8 mouse cellular contexts compared by ENCODE assay signal in the genomic region with DNA sequence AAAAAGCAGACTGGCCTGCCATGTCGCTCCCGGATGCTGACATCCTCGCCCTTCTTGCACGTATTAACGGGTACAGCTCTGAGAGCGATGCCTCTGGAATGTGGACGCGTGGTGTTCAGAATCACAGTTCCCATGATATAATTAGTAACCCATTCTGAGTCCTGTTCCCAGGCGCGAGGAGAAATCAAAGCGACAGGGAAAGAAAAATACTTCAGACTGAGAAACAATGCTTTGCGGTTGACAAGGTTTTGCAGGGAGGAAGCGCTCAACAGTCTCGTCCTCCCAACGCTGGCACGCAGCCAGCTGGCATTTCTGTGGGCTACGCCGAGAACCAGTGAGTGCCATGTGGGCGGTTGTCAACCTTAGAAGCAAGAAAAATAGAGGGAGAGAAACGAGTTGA.
DNase-seq lines count a peak whose midpoint lies in the region; ATAC-seq and TF ChIP-seq lines count a peak whose summit lies in the region.

No protein-coding gene starts in this region.

- DNase-seq in gastrocnemius, adult 2 months: peak; percentile 16
- no peak for DNase-seq in gastrocnemius, adult 8-10 months (ENCODE audit: low spot score in 2 of 2)
- DNase-seq in cerebellum, adult 9-10 months: peak; percentile 45
- peak; percentile 54 to 60 for DNase-seq in kidney, postnatal 25 days
- DNase-seq in right cerebral cortex, postnatal 14 days: peak; percentile 79
- DNase-seq in embryo, embryonic 10.5 days (ENCODE audit: low spot score): no peak

- H3K36me3 ChIP-seq in heart, embryonic 13.5 days: no peaks in the 10 kb centered on the region
- no peaks in the 10 kb centered on the region for H3K36me3 ChIP-seq in lung, embryonic 16.5 days (ENCODE audit: control insufficient read depth, insufficient read depth, low read length)

- no peak for TF ChIP-seq CTCF in gastrocnemius, adult 2 months (IDR thresholded peaks at IDR 0.05)

- no peak overlapping the region for H3K27ac ChIP-seq in gastrocnemius, adult 2 months
- peak overlapping the region; percentile 85 for H3K27ac ChIP-seq in heart, embryonic 13.5 days (replicated peaks)
- no peak overlapping the region for H3K27ac ChIP-seq in lung, embryonic 16.5 days (ENCODE audit: low read length)

- intact Hi-C loops in gastrocnemius, adult 2 months (cut with DNase I): no loop called here

- no peaks in the 10 kb centered on the region for H3K27me3 ChIP-seq in heart, embryonic 13.5 days (replicated peaks)
- H3K27me3 ChIP-seq in lung, embryonic 16.5 days (ENCODE audit: control insufficient read depth, insufficient read depth, low read depth, low read length): no peaks in the 10 kb centered on the region

- peak overlapping the region; percentile 63 for H3K4me2 ChIP-seq in heart, embryonic 13.5 days
- H3K4me2 ChIP-seq in lung, embryonic 16.5 days (ENCODE audit: low read depth, low read length): peak overlapping the region; percentile 54

- peaks cover 26% of the 10 kb centered on the region for H3K4me1 ChIP-seq in heart, embryonic 13.5 days
- H3K4me1 ChIP-seq in lung, embryonic 16.5 days (replicated peaks; ENCODE audit: control insufficient read depth, insufficient read depth, low read length): no peaks in the 10 kb centered on the region; the same call in 1 of the 2 replicates

- no peak overlapping the region for H3K9ac ChIP-seq in heart, embryonic 13.5 days
- peak overlapping the region; percentile 24; the same call in 1 of the 2 replicates for H3K9ac ChIP-seq in lung, embryonic 16.5 days (ENCODE audit: low read length)

- ATAC-seq in heart, embryonic 13.5 days (ENCODE audit: extremely low read depth, insufficient number of reproducible peaks, low FRiP score, low TSS enrichment): peak; percentile 61; the same call in 1 of the 2 replicates
- peak; percentile 62 for ATAC-seq in lung, embryonic 16.5 days (ENCODE audit: low read depth)

- H3K9me3 ChIP-seq in heart, embryonic 13.5 days: no peaks in the 10 kb centered on the region
- no peaks in the 10 kb centered on the region for H3K9me3 ChIP-seq in lung, embryonic 16.5 days (ENCODE audit: control insufficient read depth, low read length)

- H3K4me3 ChIP-seq in gastrocnemius, adult 2 months: no peak overlapping the region
- peak overlapping the region; percentile 29 for H3K4me3 ChIP-seq in heart, embryonic 13.5 days
- H3K4me3 ChIP-seq in lung, embryonic 16.5 days (ENCODE audit: low read length): peak overlapping the region; percentile 29

- WGBS in heart, embryonic 13.5 days: 23% methylated on average over 20 of the region's 20 CpGs
- 31% methylated on average over 20 of the region's 20 CpGs for WGBS in lung, embryonic 16.5 days

Comparison
In these comparisons a context has a peak if more than half of its experiments do, and no peak if none do; other contexts are left out.
1. DNase-seq: peak in gastrocnemius, adult 2 months (single experiment), cerebellum, adult 9-10 months (single experiment), kidney, postnatal 25 days (2 of 2) and right cerebral cortex, postnatal 14 days (single experiment); none in gastrocnemius, adult 8-10 months (0 of 2) and embryo, embryonic 10.5 days (single experiment).